Mouse (Mus musculus) liver, postnatal 0 days (tissue): ENCODE measurements at regions not wholly inside any gene's neighbourhood (a gene's known extent, or its start where the extent isn't known, plus 50 kb on each side); places are given as distances from the start of the nearest gene placed in this dataset.

Experiments
- ATAC-seq: fragments of 200-750 bp; cut with Nextera tagmentation; 2 replicates; pipeline ENCODE4 v1.8.0; 2017; ENCODE audit warnings: mild to moderate bottlenecking, moderate library complexity
- DNase-seq: peaks from one replicate; pipeline ENCODE4 v3.0.0-alpha.2; 2016
- H3K27ac ChIP-seq: fragments of 300-500 bp; sonication (generic); 2 replicates; pipeline ENCODE4 v1.5.1; 2014; ENCODE audit warnings: antibody characterized with exemption, moderate library complexity, mild to moderate bottlenecking, low read depth
- H3K27me3 ChIP-seq: fragments of 300-500 bp; sonication (generic); 2 replicates; pipeline ENCODE4 v1.6.1; 2014; ENCODE audit warnings: low read length, control low read depth, mixed read lengths; ENCODE audit not compliant: insufficient read depth
- H3K36me3 ChIP-seq: fragments of 300-500 bp; sonication (generic); replicated peaks from 2 replicates; pipeline ENCODE4 v1.6.1; 2014; ENCODE audit warnings: mild to moderate bottlenecking, control low read depth, low read length, moderate library complexity, mixed read lengths; ENCODE audit not compliant: insufficient read depth
- H3K4me1 ChIP-seq: fragments of 300-500 bp; sonication (generic); 2 replicates; pipeline ENCODE4 v1.6.1; 2014; ENCODE audit warnings: antibody characterized with exemption, mild to moderate bottlenecking, control low read depth; ENCODE audit not compliant: insufficient read depth
- H3K4me2 ChIP-seq: fragments of 300-500 bp; sonication (generic); 2 replicates; pipeline ENCODE4 v1.6.1; 2014; ENCODE audit warnings: low read depth, mild to moderate bottlenecking, low read length, moderate library complexity, mixed read lengths
- H3K4me3 ChIP-seq: fragments of 300-500 bp; sonication (generic); 2 replicates; pipeline ENCODE4 v1.5.1; 2014; ENCODE audit warnings: low read depth, low read length
- H3K9ac ChIP-seq: fragments of 300-500 bp; sonication (generic); replicated peaks from 2 replicates; pipeline ENCODE4 v1.6.1; 2014; ENCODE audit warnings: mild to moderate bottlenecking, moderate library complexity
- H3K9me3 ChIP-seq: fragments of 300-500 bp; sonication (generic); 2 replicates; pipeline ENCODE4 v1.6.1; 2016; ENCODE audit warnings: mild to moderate bottlenecking, control low read depth, low read length, mixed read lengths
- CTCF ChIP-seq: sonication (generic); IDR thresholded peaks from 2 replicates; pipeline ENCODE4 v1.5.1; 2016; ENCODE audit warnings: antibody characterized with exemption, low read depth
- EP300 ChIP-seq: IDR thresholded peaks from 2 replicates; pipeline ENCODE4 v1.6.1; 2016; ENCODE audit warnings: antibody characterized with exemption, low read depth, mild to moderate bottlenecking
- WGBS: fragments of 180-500 bp; shearing (Covaris S2); extraction: QIAGEN DNeasy Blood & Tissue Kit; methylation state at CpG from one replicate; pipeline ENCODE4 v1.1.7; 2014; ENCODE audit not compliant: insufficient replicate concordance; 5-methylcytosine and 5-hydroxymethylcytosine counted together

DNA sequence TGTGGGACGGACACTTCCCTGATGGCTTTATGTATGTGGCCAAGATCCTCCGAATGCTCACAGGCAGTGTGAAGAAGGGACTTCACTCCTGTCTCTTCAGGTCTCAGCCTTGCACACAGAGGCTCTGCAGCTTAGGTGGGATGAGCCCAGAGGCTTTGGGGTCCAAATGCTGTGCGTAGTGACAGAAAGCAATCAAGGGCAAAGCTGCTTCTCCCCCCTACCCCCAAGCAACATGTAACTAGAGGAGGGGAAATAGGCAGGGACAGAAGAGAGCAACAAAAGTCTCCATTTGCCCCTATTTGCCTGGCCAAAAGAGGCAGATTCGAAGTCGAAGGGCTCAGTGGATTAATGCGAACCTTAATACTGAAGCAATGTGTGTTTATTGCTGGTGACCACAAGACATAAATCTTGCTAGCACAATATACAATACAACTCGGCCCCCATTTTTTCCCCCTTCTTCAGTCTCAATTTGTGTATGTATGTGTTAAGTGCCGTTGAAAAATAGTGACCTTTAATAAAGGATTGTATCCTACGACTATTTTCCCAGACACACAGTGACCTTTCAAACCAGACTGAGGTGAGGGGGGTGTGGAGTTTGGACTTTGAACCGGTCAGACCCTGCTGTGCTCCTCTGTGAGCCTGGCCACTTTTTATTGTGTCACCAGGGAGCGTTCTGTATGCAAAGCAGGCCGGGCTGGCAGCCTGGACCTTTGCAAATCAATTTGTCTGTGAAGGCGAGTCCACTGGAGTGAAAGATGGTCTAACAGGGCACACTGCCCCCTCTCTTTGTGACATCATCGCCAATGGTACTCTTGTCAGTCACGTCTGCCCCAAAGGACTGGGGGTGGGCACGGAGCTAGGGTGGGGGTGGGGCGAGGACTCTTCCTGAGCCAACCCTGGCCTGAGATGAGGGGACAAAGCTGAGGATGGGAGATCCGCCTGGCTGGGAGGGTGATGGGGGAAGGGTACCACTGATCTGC is 208.6 kb downstream of the Bcl11a start:
- no peaks in the 10 kb centered on the region for H3K9me3 ChIP-seq
- H3K4me3 ChIP-seq, result no peak overlapping the region
- WGBS, result 47% methylated on average over 18 of the region's 18 CpGs
- H3K9ac ChIP-seq, result no peak overlapping the region
- DNase-seq, result peak; percentile 76
- no peaks in the 10 kb centered on the region for H3K36me3 ChIP-seq
- 0 out of 2 replicates have a peak overlapping the region, but pooled peaks have one; percentile 36 for H3K4me2 ChIP-seq
- H3K27ac ChIP-seq, result peak overlapping the region; percentile 57
- peak; percentile 99 for ATAC-seq
- H3K27me3 ChIP-seq, result no peaks in the 10 kb centered on the region
- peak; percentile 12; the same call in 1 of the 2 replicates for TF ChIP-seq CTCF
- TF ChIP-seq EP300, result peak; percentile 56; the same call in 1 of the 2 replicates
- no peaks in the 10 kb centered on the region for H3K4me1 ChIP-seq

DNA sequence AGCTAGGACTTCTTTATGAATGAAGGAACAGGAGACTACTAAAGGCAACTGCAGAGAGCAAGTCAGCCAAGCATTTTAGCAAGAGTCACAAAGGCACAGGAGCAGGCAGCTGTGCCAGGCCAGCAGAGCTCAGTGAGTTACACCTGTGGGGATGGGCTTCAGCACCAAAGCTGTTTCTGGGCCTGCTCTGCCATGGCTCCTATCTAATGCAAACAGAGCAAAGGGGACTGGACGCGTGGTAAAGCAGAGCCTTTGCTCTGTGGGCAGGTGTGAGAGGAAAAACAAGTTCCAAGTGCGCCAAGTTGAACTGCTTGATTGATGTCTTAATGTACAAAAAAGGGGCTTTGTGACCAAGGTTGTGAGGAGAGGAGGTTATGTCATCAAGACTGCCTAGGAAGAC is 215.4 kb downstream of the Bcl11a start:
- Histone ChIP-seq H3K27me3 (no peaks in the 10 kb centered on the region), H3K4me1 (0 out of 2 replicates have a peak, but pooled peaks cover 3% of the 10 kb centered on the region), H3K9me3 (no peaks in the 10 kb centered on the region), H3K36me3 (no peaks in the 10 kb centered on the region), H3K9ac (no peak overlapping the region), H3K27ac (no peak overlapping the region), H3K4me3 (no peak overlapping the region), H3K4me2 (no peak overlapping the region)
- 54% methylated on average over 3 of the region's 3 CpGs for WGBS
- TF ChIP-seq CTCF (no peak), EP300 (no peak)
- ATAC-seq, result no peak
- no peak for DNase-seq

DNA sequence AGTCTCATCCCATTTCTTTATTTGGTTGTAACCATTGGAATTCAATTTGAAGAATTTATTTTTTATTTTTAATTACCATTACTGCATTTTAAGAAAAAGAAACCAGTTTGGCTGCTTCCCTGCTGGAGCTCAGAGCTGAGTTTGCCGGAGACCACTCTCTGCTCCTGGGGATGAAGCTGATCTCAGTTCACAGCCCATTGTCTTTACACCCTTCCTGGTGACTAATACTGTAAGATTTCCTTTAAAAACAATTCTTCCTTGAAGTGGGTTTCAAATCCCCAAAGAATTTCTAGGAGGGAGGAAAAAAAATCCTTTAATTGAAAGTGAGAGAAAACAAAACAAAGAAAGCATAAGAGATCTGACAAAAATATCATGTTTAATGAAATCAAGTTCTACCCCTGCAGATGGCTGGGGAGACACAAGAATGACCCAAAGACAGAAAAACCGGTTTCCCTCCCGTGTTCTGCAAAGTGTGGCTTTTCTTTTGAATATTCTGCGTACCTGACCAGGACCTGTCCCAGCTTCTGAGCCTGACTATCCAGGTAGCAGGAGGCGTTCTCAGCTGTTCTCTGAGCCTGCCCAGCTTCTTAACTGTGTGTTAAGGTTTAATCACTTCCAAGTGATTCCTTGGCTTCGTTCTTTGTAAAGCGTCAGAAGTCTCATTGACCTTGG is 216.1 kb downstream of the Bcl11a start:
- TF ChIP-seq EP300 (no peak), CTCF (no peak)
- no peaks in the 10 kb centered on the region for H3K9me3 ChIP-seq
- no peaks in the 10 kb centered on the region for H3K27me3 ChIP-seq
- no peak for ATAC-seq
- H3K36me3 ChIP-seq, result no peaks in the 10 kb centered on the region
- H3K4me3 ChIP-seq, result no peak overlapping the region
- no peak overlapping the region for H3K9ac ChIP-seq
- H3K27ac ChIP-seq, result no peak overlapping the region
- no peak overlapping the region for H3K4me2 ChIP-seq
- H3K4me1 ChIP-seq, result 0 out of 2 replicates have a peak, but pooled peaks cover 3% of the 10 kb centered on the region
- 78% methylated on average over 7 of the region's 7 CpGs for WGBS
- no peak for DNase-seq

DNA sequence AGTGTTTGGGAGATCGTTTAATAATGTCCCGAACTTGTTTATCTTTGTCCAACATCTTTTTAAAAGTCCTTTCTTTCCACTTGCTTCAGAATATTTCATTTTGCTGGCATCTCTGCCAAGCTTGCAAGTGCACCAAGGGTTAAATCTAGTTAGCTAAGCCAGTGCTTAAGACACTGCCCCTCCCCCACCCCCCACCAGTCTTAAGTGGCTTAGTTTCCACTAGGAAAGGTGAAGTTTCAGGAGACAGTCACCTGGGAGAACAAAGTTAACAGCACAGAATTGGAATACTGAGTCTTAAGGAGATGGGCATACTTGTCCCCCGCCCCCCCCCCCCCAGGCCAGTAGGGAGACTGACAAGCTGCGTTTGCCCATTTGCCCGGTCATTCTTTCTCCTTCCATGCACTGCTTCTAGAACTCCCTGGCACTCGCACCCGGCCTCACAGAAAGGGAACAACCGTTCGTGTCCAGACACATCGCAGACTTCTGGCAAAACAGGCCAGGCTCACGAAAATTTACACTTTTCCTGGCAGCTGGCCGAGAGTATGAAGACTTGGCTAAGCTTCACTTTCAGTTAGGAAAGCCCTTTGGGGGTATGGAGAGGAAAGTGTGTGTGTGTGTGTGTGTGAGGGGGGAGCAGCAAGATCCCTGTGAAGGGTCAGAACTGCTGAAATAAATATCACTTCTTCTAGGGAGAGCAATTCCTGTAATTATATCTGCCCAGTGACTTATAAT is 219.2 kb downstream of the Bcl11a start:
- H3K27ac ChIP-seq, result no peak overlapping the region
- no peak for DNase-seq
- H3K4me2 ChIP-seq, result no peak overlapping the region
- ATAC-seq, result no peak
- 33% methylated on average over 12 of the region's 12 CpGs for whole genome bisulfite sequencing
- no peak for TF ChIP-seq EP300
- no peak for TF ChIP-seq CTCF
- no peaks in the 10 kb centered on the region for H3K9me3 ChIP-seq
- H3K36me3 ChIP-seq, result no peaks in the 10 kb centered on the region
- H3K9ac ChIP-seq, result no peak overlapping the region
- H3K4me1 ChIP-seq, result 0 out of 2 replicates have a peak, but pooled peaks cover 3% of the 10 kb centered on the region
- no peaks in the 10 kb centered on the region for H3K27me3 ChIP-seq
- no peak overlapping the region for H3K4me3 ChIP-seq

DNA sequence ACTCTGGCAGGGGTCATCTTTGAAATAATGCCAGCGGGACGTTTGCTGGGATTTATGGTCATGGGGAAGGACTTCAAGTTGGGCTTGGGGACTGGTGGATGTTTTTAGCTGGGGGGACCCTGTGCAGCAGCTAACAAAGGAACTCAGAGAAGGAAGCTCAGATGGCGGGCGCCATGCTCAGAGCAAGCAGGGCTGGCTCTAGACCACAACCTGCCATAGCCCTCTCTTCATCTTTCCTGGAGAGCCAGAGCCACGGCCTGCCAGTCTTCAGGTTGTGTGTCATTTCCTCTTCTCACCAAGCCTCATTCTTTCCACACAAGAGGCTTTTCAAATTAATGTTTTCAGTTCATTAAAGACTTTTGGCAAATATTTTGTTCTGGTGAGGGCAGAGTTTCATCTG is 219.9 kb downstream of the Bcl11a start:
- Histone ChIP-seq H3K4me2 (no peak overlapping the region), H3K4me1 (0 out of 2 replicates have a peak, but pooled peaks cover 3% of the 10 kb centered on the region), H3K36me3 (no peaks in the 10 kb centered on the region), H3K27ac (no peak overlapping the region), H3K9ac (no peak overlapping the region), H3K27me3 (no peaks in the 10 kb centered on the region), H3K4me3 (no peak overlapping the region), H3K9me3 (no peaks in the 10 kb centered on the region)
- no peak for ATAC-seq
- 39% methylated on average over 5 of the region's 5 CpGs for WGBS
- no peak for TF ChIP-seq EP300
- TF ChIP-seq CTCF, result no peak
- DNase-seq, result no peak
